Mouse (Mus musculus) layer of hippocampus, adult 11-12 months (tissue): Measurements from ENCODE around the gene Gm5039.
"Not testable (repeated sequence)": the region's sequence is repeated elsewhere in the genome, so short reads cannot be mapped to it uniquely, and the experiment has no call there.

Source experiments
- DNase-seq: peaks from one replicate; pipeline ENCODE4 v3.0.0; 2022; ENCODE audit warnings: low spot score

The Gm5039 gene

GRCm38 (mm10) chr12:88323926-88324325 is at the start of gene Gm5039:
Gene Gm5039 (minus strand): TSS chr12:88324026.
- not testable (repeated sequence) for DNase-seq

GRCm38 (mm10) chr12:88372018-88372417 is 48.2 kb upstream of the Gm5039 start:
- DNase-seq, result no peak

GRCm38 (mm10) chr12:88370321-88370720 is 46.5 kb upstream of the Gm5039 start:
- not testable (repeated sequence) for DNase-seq

- DNase-seq, result not testable (repeated sequence)
Measured at GRCm38 (mm10) chr12:88369690-88370089, 45.9 kb upstream of the Gm5039 start.

GRCm38 (mm10) chr12:88368618-88369017 is 44.8 kb upstream of the Gm5039 start:
- no peak for DNase-seq

- no peak for DNase-seq
Measured at GRCm38 (mm10) chr12:88367673-88368072, 43.8 kb upstream of the Gm5039 start.

GRCm38 (mm10) chr12:88361120-88361445 is 37.3 kb upstream of the Gm5039 start:
- DNase-seq, result no peak

GRCm38 (mm10) chr12:88360441-88361119 is 36.8 kb upstream of the Gm5039 start, which contains the start of gene Adck1:
Gene Adck1 (plus strand): TSS chr12:88360554.
- DNase-seq, result peak; percentile 95

- DNase-seq, result no peak
Measured at GRCm38 (mm10) chr12:88354182-88354702, 30.4 kb upstream of the Gm5039 start.

GRCm38 (mm10) chr12:88341286-88341685 is 17.5 kb upstream of the Gm5039 start:
- not testable (repeated sequence) for DNase-seq

- not testable (repeated sequence) for DNase-seq
Measured at GRCm38 (mm10) chr12:88336662-88337413, 13.0 kb upstream of the Gm5039 start.

GRCm38 (mm10) chr12:88314556-88314955 is 9.3 kb downstream of the Gm5039 start:
- DNase-seq, result no peak

- not testable (repeated sequence) for DNase-seq
Measured at GRCm38 (mm10) chr12:88297171-88297570, 26.7 kb downstream of the Gm5039 start.

GRCm38 (mm10) chr12:88293082-88293481 is 30.7 kb downstream of the Gm5039 start:
- DNase-seq, result not testable (repeated sequence)

- not testable (repeated sequence) for DNase-seq
Measured at GRCm38 (mm10) chr12:88285224-88285623, 38.6 kb downstream of the Gm5039 start.

- DNase-seq, result not testable (repeated sequence)
Measured at GRCm38 (mm10) chr12:88274400-88274799, 49.4 kb downstream of the Gm5039 start, which contains the start of gene Gm5662. Gene Gm5662 (minus strand): TSS chr12:88274500.
